Mouse (Mus musculus): Measurements from ENCODE around the gene Gadl1.
"Not testable (repeated sequence)": the region's sequence is repeated elsewhere in the genome, so short reads cannot be mapped to it uniquely, and the experiment has no call there.

Gadl1 gene

GRCm38 (mm10) chr9:116032711-116033110 lies 123.5 kb downstream of the Gadl1 start:
- no peak for DNase-seq

GRCm38 (mm10) chr9:116038275-116038674 lies 129.0 kb downstream of the Gadl1 start:
- DNase-seq: no peak

- DNase-seq: no peak
Observed at GRCm38 (mm10) chr9:116039981-116040380, 130.7 kb downstream of the Gadl1 start.

- not testable (repeated sequence) for DNase-seq
Observed at GRCm38 (mm10) chr9:116040852-116041251, 131.6 kb downstream of the Gadl1 start.

- no peak for DNase-seq
Observed at GRCm38 (mm10) chr9:116041369-116041768, 132.1 kb downstream of the Gadl1 start.

- DNase-seq: peak; percentile 77
Observed at GRCm38 (mm10) chr9:116041787-116042186, 132.5 kb downstream of the Gadl1 start.

- no peak for DNase-seq
Observed at GRCm38 (mm10) chr9:116049985-116050384, 140.7 kb downstream of the Gadl1 start.

GRCm38 (mm10) chr9:116053976-116054375 lies 144.7 kb downstream of the Gadl1 start:
- no peak for DNase-seq

- no peak for DNase-seq
Observed at GRCm38 (mm10) chr9:116058475-116058874, 149.2 kb downstream of the Gadl1 start.

- peak; percentile 24 for DNase-seq
Observed at GRCm38 (mm10) chr9:116059156-116059555, 149.9 kb downstream of the Gadl1 start.

- DNase-seq: peak; percentile 53
Observed at GRCm38 (mm10) chr9:116060691-116061090, 151.4 kb downstream of the Gadl1 start.

- no peak for DNase-seq
Observed at GRCm38 (mm10) chr9:116064774-116065173, 155.5 kb downstream of the Gadl1 start.

GRCm38 (mm10) chr9:116071561-116071960 lies 162.3 kb downstream of the Gadl1 start:
- DNase-seq: not testable (repeated sequence)

GRCm38 (mm10) chr9:116076163-116076562 lies 166.9 kb downstream of the Gadl1 start:
- DNase-seq: no peak

GRCm38 (mm10) chr9:116076946-116077345 lies 167.7 kb downstream of the Gadl1 start:
- no peak for DNase-seq

- no peak for DNase-seq
Observed at GRCm38 (mm10) chr9:116077419-116077818, 168.2 kb downstream of the Gadl1 start.

- DNase-seq: no peak
Observed at GRCm38 (mm10) chr9:116081781-116082180, 172.5 kb downstream of the Gadl1 start.

- no peak for DNase-seq
Observed at GRCm38 (mm10) chr9:116083300-116083699, 174.0 kb downstream of the Gadl1 start.

GRCm38 (mm10) chr9:116083726-116084323 lies 174.6 kb downstream of the Gadl1 start:
- no peak for DNase-seq

GRCm38 (mm10) chr9:116084324-116084931 lies 175.2 kb downstream of the Gadl1 start:
- no peak for DNase-seq

GRCm38 (mm10) chr9:116085999-116086398 lies 176.7 kb downstream of the Gadl1 start:
- DNase-seq: no peak

- no peak for DNase-seq
Observed at GRCm38 (mm10) chr9:116087263-116087662, 178.0 kb downstream of the Gadl1 start.

- DNase-seq: peak; percentile 78
Observed at GRCm38 (mm10) chr9:116087880-116088279, 178.6 kb downstream of the Gadl1 start.

GRCm38 (mm10) chr9:116088912-116089311 lies 179.7 kb downstream of the Gadl1 start:
- no peak for DNase-seq

- DNase-seq: no peak
Observed at GRCm38 (mm10) chr9:116090296-116090695, 181.0 kb downstream of the Gadl1 start.
